In the genomic region with DNA sequence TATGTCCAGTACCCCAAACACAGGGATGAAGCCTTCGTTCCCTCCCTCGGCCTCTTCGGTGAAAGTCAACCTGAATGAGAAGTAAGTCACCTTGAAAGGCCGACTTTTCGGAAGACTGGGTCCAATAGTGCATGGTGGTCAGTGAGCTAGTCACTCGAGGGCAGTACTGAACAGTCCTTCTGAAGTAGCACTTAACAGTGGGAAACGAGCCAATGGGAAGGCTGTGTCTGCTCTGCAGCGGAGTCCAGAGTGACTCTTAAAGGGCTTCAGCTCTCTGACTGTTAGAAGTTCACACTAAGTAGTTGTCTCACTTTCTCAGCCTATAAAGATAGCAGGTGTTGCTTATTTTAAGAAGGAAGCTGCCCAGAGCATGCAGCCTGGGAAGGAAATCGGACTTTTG, we compare ENCODE assay signal across 19 mouse cellular contexts.
"Had no signal": no experiment of that assay in that cellular context is flagged by ENCODE, and none has a peak within 500 bp of the region (broad histone marks: within the 10 kb centered on the region; RNA-seq: fewer than 3 reads in every experiment).

No protein-coding gene starts in this region.

- H3K27ac ChIP-seq: kidney, postnatal 0 days; left cerebral cortex, adult 2 months; liver, embryonic 13.5 days; lung, embryonic 15.5 days; midbrain, embryonic 12.5 days; neural tube, embryonic 13.5 days; stomach, postnatal 0 days had no signal

- H3K4me2 ChIP-seq: liver, embryonic 13.5 days; lung, embryonic 15.5 days; midbrain, embryonic 12.5 days; neural tube, embryonic 13.5 days had no signal

- H3K4me3 ChIP-seq: left cerebral cortex, adult 2 months; liver, embryonic 13.5 days; lung, embryonic 15.5 days; midbrain, embryonic 12.5 days; myocyte; neural tube, embryonic 13.5 days had no signal

- DNase-seq: kidney, adult 2 months; kidney, postnatal 25 days; layer of hippocampus, postnatal 36 days; liver, embryonic 13.5 days; retina, postnatal 1 day; right cerebral cortex, postnatal 25 days; spleen, adult 18-20 months; thymus, adult 2 months; thymus, postnatal 14 days; thymus, postnatal 4 days had no signal

- ATAC-seq: intestine, postnatal 0 days; midbrain, embryonic 16.5 days had no signal

- H3K9ac ChIP-seq: liver, embryonic 13.5 days; lung, embryonic 15.5 days; midbrain, embryonic 12.5 days; neural tube, embryonic 13.5 days had no signal

- H3K27me3 ChIP-seq: liver, embryonic 13.5 days; lung, embryonic 15.5 days; midbrain, embryonic 12.5 days; neural tube, embryonic 13.5 days had no signal

- H3K4me1 ChIP-seq: liver, embryonic 13.5 days; lung, embryonic 15.5 days; midbrain, embryonic 12.5 days; neural tube, embryonic 13.5 days had no signal

- H3K9me3 ChIP-seq: liver, embryonic 13.5 days; lung, embryonic 15.5 days; midbrain, embryonic 12.5 days; neural tube, embryonic 13.5 days had no signal
